Mouse (Mus musculus) stomach, postnatal 0 days (tissue): ENCODE measurements around the gene Slco3a1.

Experiments
- CTCF ChIP-seq: IDR thresholded peaks from 2 replicates; pipeline ENCODE4 v1.5.1; 2016; ENCODE audit warnings: antibody characterized with exemption, low read depth, mild to moderate bottlenecking, moderate library complexity
- EP300 ChIP-seq: optimal IDR thresholded peaks from 2 replicates; pipeline ENCODE3; 2016; ENCODE audit warnings: antibody characterized with exemption

DNA sequence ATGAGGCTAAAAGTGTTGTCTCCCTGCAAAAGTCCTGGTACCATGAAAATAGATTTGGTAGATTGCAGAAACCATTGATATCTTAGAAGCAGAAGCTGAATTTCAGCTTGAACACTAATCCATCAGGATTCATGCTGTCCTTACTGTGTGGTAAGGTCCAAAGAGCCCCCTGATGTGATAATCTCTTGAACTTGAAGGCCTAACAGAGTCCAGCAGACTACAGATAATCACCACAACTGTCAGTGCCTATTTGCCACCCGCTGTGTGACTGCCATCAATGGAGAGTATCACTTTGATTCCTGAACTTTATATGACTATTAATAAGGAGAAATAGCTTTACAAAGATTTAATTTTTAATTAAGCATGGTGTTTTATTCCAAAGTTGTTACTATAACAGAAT is 24.8 kb upstream of the Slco3a1 start:
- TF ChIP-seq EP300 (no peak), CTCF (no peak)
